Mouse (Mus musculus): ENCODE data around the gene Etfbkmt. TPM values are rescaled to one million over a fixed set of nuclear protein-coding genes. Genes with fewer than 3 reads are reported as not detected.
"Not testable (repeated sequence)": the region's sequence is repeated elsewhere in the genome, so short reads cannot be mapped to it uniquely, and the experiment has no call there.

The Etfbkmt gene
- polyA plus RNA-seq, 1 experiment from 2014 or later: 14.5 TPM

DNA sequence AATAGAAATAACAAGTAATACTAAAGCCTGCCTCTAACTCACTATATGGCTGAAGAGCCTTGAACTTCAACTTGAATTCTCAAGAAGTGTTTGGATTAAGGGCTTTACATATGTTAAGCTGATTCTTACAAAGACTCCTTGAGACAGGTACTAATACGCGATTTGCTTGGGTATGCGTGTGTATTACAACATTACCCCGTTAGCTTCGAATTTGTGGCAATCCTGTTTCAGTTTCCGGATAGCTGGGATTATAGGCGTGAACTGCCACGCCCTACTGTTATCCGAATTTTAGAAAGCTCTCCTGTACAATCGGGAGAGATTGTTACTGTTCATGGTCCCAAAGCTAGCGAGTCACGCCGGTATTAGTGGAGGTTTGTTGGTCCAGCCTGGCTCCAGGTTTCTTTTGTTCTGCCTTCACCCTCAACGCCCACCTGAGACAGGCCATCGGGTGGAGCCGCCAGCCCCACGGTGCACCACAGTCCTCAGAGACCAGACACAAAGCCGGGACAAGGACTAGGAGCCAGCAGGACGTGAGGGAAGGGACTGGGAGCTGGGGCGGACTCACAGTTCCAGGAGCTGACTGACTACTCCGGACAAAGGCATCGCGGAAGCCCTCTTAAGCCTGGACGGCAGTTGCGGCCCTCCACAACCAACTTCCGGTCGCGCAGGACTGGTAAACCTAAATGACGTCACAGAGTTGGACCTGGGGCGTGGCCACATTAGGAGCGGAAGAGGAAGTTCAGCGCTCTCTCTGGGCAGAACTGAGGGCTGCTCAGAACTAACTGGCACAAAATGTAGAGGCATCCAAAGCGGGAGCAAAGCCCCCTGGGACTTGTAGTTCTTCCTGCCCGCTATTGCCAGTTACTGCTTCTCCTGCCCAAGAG, 48.6 kb downstream of the Etfbkmt start, which contains the start of gene Amn1:
TSS of gene Amn1 (minus strand) at position 672 of the 884 bp plus-strand sequence.
- peak within 1 kb of the TSS; percentile 93 for H3K4me3 ChIP-seq (ENCODE audit: low read length)
- peak within 1 kb of the TSS; percentile 99 for H3K9ac ChIP-seq (ENCODE audit: low read length)
- H3K27ac ChIP-seq (ENCODE audit: low read length): peak within 1 kb of the TSS; percentile 96
- WGBS: under 1% methylated on average over 34 of the region's 34 CpGs
- H3K36me3 ChIP-seq (ENCODE audit: control insufficient read depth, insufficient read depth): peaks cover 6% of the 10 kb centered on the region; the same call in 1 of the 2 replicates
- H3K27me3 ChIP-seq (ENCODE audit: control insufficient read depth, insufficient read depth, low read length): no peaks in the 10 kb centered on the region
- peaks cover 6% of the 10 kb centered on the region for H3K4me1 ChIP-seq (ENCODE audit: control insufficient read depth, insufficient read depth, low read length)
- ATAC-seq (replicated peaks; ENCODE audit: extremely low read depth, insufficient read depth, low FRiP score): peak; percentile 99
- no peaks in the 10 kb centered on the region for H3K9me3 ChIP-seq (replicated peaks; ENCODE audit: control insufficient read depth, low read length)
- H3K4me2 ChIP-seq (ENCODE audit: low read depth, low read length): peak within 1 kb of the TSS; percentile 90

GRCm38 (mm10) chr6:149188925-149189257, 49.2 kb downstream of the Etfbkmt start:
- 35% methylated on average over 8 of the region's 8 CpGs for WGBS
- no peak for ATAC-seq (replicated peaks; ENCODE audit: extremely low read depth, insufficient read depth, low FRiP score)
- H3K4me1 ChIP-seq (ENCODE audit: control insufficient read depth, insufficient read depth, low read length): peaks cover 6% of the 10 kb centered on the region

GRCm38 (mm10) chr6:149189340-149189922, 49.8 kb downstream of the Etfbkmt start:
- Histone ChIP-seq H3K4me1 (ENCODE audit: control insufficient read depth, insufficient read depth, low read length) (peaks cover 6% of the 10 kb centered on the region), H3K4me3 (ENCODE audit: low read length) (peak overlapping the region; percentile 93; the same call in 1 of the 2 replicates), H3K9ac (ENCODE audit: low read length) (no peak overlapping the region), H3K4me2 (ENCODE audit: low read depth, low read length) (peak overlapping the region; percentile 80; the same call in 1 of the 2 replicates), H3K27me3 (ENCODE audit: control insufficient read depth, insufficient read depth, low read length) (no peaks in the 10 kb centered on the region), H3K27ac (ENCODE audit: low read length) (no peak overlapping the region), H3K9me3 (replicated peaks; ENCODE audit: control insufficient read depth, low read length) (no peaks in the 10 kb centered on the region), H3K36me3 (ENCODE audit: control insufficient read depth, insufficient read depth) (no peaks in the 10 kb centered on the region)
- 90% methylated on average over 16 of the region's 16 CpGs for WGBS
- ATAC-seq (replicated peaks; ENCODE audit: extremely low read depth, insufficient read depth, low FRiP score): no peak

More at GRCm38 (mm10) chr6:149188925-149189257, 49.2 kb downstream of the Etfbkmt start:
- Histone ChIP-seq H3K27me3 (ENCODE audit: control insufficient read depth, insufficient read depth, low read length) (no peaks in the 10 kb centered on the region), H3K4me3 (ENCODE audit: low read length) (peak overlapping the region; percentile 93), H3K36me3 (ENCODE audit: control insufficient read depth, insufficient read depth) (peaks cover 2% of the 10 kb centered on the region; the same call in 1 of the 2 replicates), H3K27ac (ENCODE audit: low read length) (peak overlapping the region; percentile 96), H3K9me3 (replicated peaks; ENCODE audit: control insufficient read depth, low read length) (no peaks in the 10 kb centered on the region), H3K9ac (ENCODE audit: low read length) (peak overlapping the region; percentile 77), H3K4me2 (ENCODE audit: low read depth, low read length) (peak overlapping the region; percentile 80)

DNA sequence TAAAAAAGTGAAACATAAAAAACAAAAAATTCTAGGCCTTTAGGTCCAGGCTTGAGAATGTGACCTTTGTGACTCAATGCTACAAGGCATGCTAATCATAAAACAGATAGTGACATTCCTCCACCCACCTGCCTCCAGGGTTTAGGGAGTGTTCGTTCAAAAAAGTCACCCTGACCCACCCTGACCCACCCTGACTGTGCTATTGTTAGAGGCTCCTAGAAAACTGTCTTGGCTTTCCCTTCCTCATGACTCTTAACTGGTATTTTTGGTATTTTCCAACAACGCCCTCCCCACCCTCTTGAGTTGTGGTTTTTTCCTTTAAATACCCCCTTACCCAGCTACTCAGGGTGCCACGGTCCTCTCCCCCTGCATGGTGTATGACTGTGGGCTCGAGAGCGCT, 52.3 kb downstream of the Etfbkmt start:
- 79% methylated on average over 5 of the region's 5 CpGs for WGBS
- not testable (repeated sequence) for H3K27ac ChIP-seq (ENCODE audit: low read length); H3K27me3 ChIP-seq (ENCODE audit: control insufficient read depth, insufficient read depth, low read length); H3K4me3 ChIP-seq (ENCODE audit: low read length); H3K9me3 ChIP-seq (replicated peaks; ENCODE audit: control insufficient read depth, low read length); H3K36me3 ChIP-seq (ENCODE audit: control insufficient read depth, insufficient read depth); H3K4me2 ChIP-seq (ENCODE audit: low read depth, low read length); H3K4me1 ChIP-seq (ENCODE audit: control insufficient read depth, insufficient read depth, low read length); H3K9ac ChIP-seq (ENCODE audit: low read length); ATAC-seq (replicated peaks; ENCODE audit: extremely low read depth, insufficient read depth, low FRiP score)

GRCm38 (mm10) chr6:149193276-149193905, 53.7 kb downstream of the Etfbkmt start:
- 55% methylated on average over 5 of the region's 5 CpGs for WGBS
- no peaks in the 10 kb centered on the region for H3K9me3 ChIP-seq (replicated peaks; ENCODE audit: control insufficient read depth, low read length)
- H3K27me3 ChIP-seq (ENCODE audit: control insufficient read depth, insufficient read depth, low read length): no peaks in the 10 kb centered on the region
- no peak overlapping the region for H3K9ac ChIP-seq (ENCODE audit: low read length)
- H3K36me3 ChIP-seq (ENCODE audit: control insufficient read depth, insufficient read depth): no peaks in the 10 kb centered on the region
- H3K4me2 ChIP-seq (ENCODE audit: low read depth, low read length): no peak overlapping the region
- no peak for ATAC-seq (replicated peaks; ENCODE audit: extremely low read depth, insufficient read depth, low FRiP score)
- H3K4me1 ChIP-seq (ENCODE audit: control insufficient read depth, insufficient read depth, low read length): no peaks in the 10 kb centered on the region
- no peak overlapping the region for H3K4me3 ChIP-seq (ENCODE audit: low read length)
- H3K27ac ChIP-seq (ENCODE audit: low read length): no peak overlapping the region

- no peaks in the 10 kb centered on the region for H3K36me3 ChIP-seq (ENCODE audit: control insufficient read depth, insufficient read depth)
- H3K9me3 ChIP-seq (replicated peaks; ENCODE audit: control insufficient read depth, low read length): no peaks in the 10 kb centered on the region
- H3K27me3 ChIP-seq (ENCODE audit: control insufficient read depth, insufficient read depth, low read length): no peaks in the 10 kb centered on the region
- H3K9ac ChIP-seq (ENCODE audit: low read length): no peak overlapping the region
- H3K4me3 ChIP-seq (ENCODE audit: low read length): no peak overlapping the region
- H3K4me1 ChIP-seq (ENCODE audit: control insufficient read depth, insufficient read depth, low read length): no peaks in the 10 kb centered on the region
- 54% methylated on average over 3 of the region's 3 CpGs for WGBS
- no peak for ATAC-seq (replicated peaks; ENCODE audit: extremely low read depth, insufficient read depth, low FRiP score)
- H3K27ac ChIP-seq (ENCODE audit: low read length): no peak overlapping the region
- no peak overlapping the region for H3K4me2 ChIP-seq (ENCODE audit: low read depth, low read length)
Measured at GRCm38 (mm10) chr6:149197116-149197515, 57.5 kb downstream of the Etfbkmt start.

DNA sequence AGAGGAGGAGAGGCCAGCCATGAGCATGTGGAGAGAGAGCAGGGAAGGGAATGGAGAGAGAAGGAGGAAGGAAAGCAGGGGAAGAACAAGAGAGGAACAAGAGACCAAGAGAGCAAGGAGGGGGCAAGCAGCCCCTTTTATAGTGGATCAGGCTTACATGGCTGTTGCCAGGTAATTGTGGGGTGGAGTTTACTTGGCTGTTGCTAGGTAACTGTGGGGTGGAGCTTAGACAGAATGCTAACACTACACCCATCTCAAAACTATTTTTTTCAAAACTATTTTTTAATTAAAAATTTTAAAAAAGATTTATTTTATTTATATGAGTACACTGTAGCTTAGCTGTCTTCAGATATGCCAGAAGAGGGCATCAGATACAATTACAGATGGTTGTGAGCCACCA, 58.9 kb downstream of the Etfbkmt start:
- H3K27ac ChIP-seq (ENCODE audit: low read length): no peak overlapping the region
- no peaks in the 10 kb centered on the region for H3K36me3 ChIP-seq (ENCODE audit: control insufficient read depth, insufficient read depth)
- no peaks in the 10 kb centered on the region for H3K4me1 ChIP-seq (ENCODE audit: control insufficient read depth, insufficient read depth, low read length)
- no peak overlapping the region for H3K9ac ChIP-seq (ENCODE audit: low read length)
- H3K9me3 ChIP-seq (replicated peaks; ENCODE audit: control insufficient read depth, low read length): no peaks in the 10 kb centered on the region
- no peak overlapping the region for H3K4me3 ChIP-seq (ENCODE audit: low read length)
- no peaks in the 10 kb centered on the region for H3K27me3 ChIP-seq (ENCODE audit: control insufficient read depth, insufficient read depth, low read length)
- H3K4me2 ChIP-seq (ENCODE audit: low read depth, low read length): no peak overlapping the region
- ATAC-seq (replicated peaks; ENCODE audit: extremely low read depth, insufficient read depth, low FRiP score): no peak

All from heart, embryonic 16.5 days (tissue).